Mouse (Mus musculus): ENCODE results near the gene Fgfr2.

DNA sequence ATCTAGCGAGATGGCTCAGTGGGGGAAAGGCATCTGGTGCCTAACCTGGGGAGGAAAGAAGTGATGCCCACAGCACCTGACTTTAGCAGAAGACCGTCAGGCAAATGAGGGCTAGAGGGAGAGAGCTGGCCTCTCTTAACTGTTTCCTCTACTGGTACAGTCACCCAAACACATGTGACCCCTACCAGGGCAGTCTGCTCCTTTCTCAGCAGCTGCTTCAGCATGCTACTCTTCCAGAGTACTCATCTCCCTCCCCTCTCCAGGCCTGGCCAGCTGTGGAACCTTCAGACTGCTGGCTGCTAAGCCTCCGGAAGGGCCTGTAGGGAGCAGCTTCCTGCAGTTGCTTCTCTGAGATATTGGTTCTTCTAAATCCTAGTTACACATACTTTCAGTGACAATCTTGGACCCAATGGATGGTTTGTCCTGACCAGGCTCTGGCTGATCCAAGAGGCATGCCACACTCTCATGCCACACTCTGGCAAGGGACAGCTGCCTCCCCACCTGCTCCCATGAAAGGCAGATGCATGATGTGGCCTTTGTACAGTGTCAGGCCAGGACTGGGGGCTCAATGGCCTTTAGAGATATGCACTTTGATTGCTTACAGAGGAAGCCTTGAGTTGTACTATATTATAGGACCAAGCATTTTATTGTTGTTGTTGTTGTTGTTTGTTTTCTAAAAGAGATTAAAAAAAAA is 374.9 kb downstream of the Fgfr2 start:
- TF ChIP-seq POLR2A (IDR thresholded peaks at IDR 0.05; ENCODE audit: borderline replicate concordance, extremely low read depth, low read depth, low read length) (no peak), CTCF (IDR thresholded peaks at IDR 0.05; ENCODE audit: insufficient read depth, low read length) (no peak)
